ENCODE assay signal across 11 mouse cellular contexts in genomic region chr1:83717056-83717455, GRCm38 (mm10).
A peak's percentile ranks its signal among the peaks of the same experiment; 100 is the strongest.
DNase-seq lines count a peak whose midpoint lies in the region; ATAC-seq and TF ChIP-seq lines count a peak whose summit lies in the region.
"Had no signal": no experiment of that assay in that cellular context is flagged by ENCODE, and none has a peak within 500 bp of the region (broad histone marks: within the 10 kb centered on the region; RNA-seq: fewer than 3 reads in every experiment).

No protein-coding gene starts in this region.

- peak; percentile 82 for TF ChIP-seq CTCF in stomach, postnatal 0 days (IDR thresholded peaks at IDR 0.05; ENCODE audit: low read depth)

- H3K27ac ChIP-seq in stomach, postnatal 0 days (replicated peaks) = no peak overlapping the region
- H3K27ac ChIP-seq: heart, embryonic 13.5 days; macrophage had no signal

- no peaks in the 10 kb centered on the region for H3K27me3 ChIP-seq in stomach, postnatal 0 days (ENCODE audit: control insufficient read depth, insufficient read depth, low read length)
- H3K27me3 ChIP-seq: heart, embryonic 13.5 days had no signal

- DNase-seq in gastrocnemius, adult 18-20 months (ENCODE audit: low spot score) = peak; percentile 18
- no peak for DNase-seq in gastrocnemius, adult 8-10 months (ENCODE audit: low spot score in 2 of 2)
- DNase-seq in ovary, postnatal 14 days (ENCODE audit: low spot score) = peak; percentile 38
- no peak for DNase-seq in ovary, adult 18-20 months (ENCODE audit: low spot score)
- DNase-seq in embryo, embryonic 11.5 days (ENCODE audit: low read depth, low spot score) = peak; percentile 37
- DNase-seq in left cerebral cortex, postnatal 10 days (ENCODE audit: extremely low spot score in 1 of 2, low spot score in 2 of 2) = peak; percentile 46 to 79
- peak; percentile 19 for DNase-seq in stomach, postnatal 0 days (ENCODE audit: low spot score)
- no peak for DNase-seq in thymus, postnatal 25 days

- no peak overlapping the region for H3K9ac ChIP-seq in stomach, postnatal 0 days (ENCODE audit: low read length)
- H3K9ac ChIP-seq: heart, embryonic 13.5 days had no signal

- no peaks in the 10 kb centered on the region for H3K9me3 ChIP-seq in stomach, postnatal 0 days (ENCODE audit: control insufficient read depth, low read length)
- H3K9me3 ChIP-seq: heart, embryonic 13.5 days had no signal

- TF ChIP-seq EP300 in stomach, postnatal 0 days (optimal IDR thresholded peaks at IDR 0.05) = no peak

- no peaks in the 10 kb centered on the region for H3K4me1 ChIP-seq in stomach, postnatal 0 days (replicated peaks; ENCODE audit: control insufficient read depth, insufficient read depth)
- H3K4me1 ChIP-seq: heart, embryonic 13.5 days had no signal

- no peak overlapping the region for H3K4me3 ChIP-seq in stomach, postnatal 0 days (ENCODE audit: low read depth, low read length)
- H3K4me3 ChIP-seq: heart, embryonic 13.5 days had no signal

- no peaks in the 10 kb centered on the region for H3K36me3 ChIP-seq in stomach, postnatal 0 days (ENCODE audit: control insufficient read depth, insufficient read depth, low read length)
- H3K36me3 ChIP-seq: G1E; heart, embryonic 13.5 days had no signal

- intact Hi-C loops in left cerebral cortex, postnatal 10 days (cut with DNase I) = loop anchor here (2.0 to 10.0 kb wide), 5 partner anchors 310 to 932 kb away; partner anchors contain the start of genes Krtap28-13 and Sphkap

- H3K4me2 ChIP-seq in stomach, postnatal 0 days (replicated peaks; ENCODE audit: low read depth) = no peak overlapping the region
- H3K4me2 ChIP-seq: heart, embryonic 13.5 days had no signal

- 5% methylated on average over 1 of the region's 1 CpGs for WGBS in stomach, postnatal 0 days

- no peak for ATAC-seq in stomach, postnatal 0 days (ENCODE audit: low FRiP score, low TSS enrichment)

Comparison
In these comparisons a context has a peak if more than half of its experiments do, and no peak if none do; other contexts are left out.
1. DNase-seq: peak in gastrocnemius, adult 18-20 months (single experiment), ovary, postnatal 14 days (single experiment), embryo, embryonic 11.5 days (single experiment), left cerebral cortex, postnatal 10 days (2 of 2) and stomach, postnatal 0 days (single experiment); none in gastrocnemius, adult 8-10 months (0 of 2), ovary, adult 18-20 months (single experiment) and thymus, postnatal 25 days (single experiment).